Mouse (Mus musculus) liver, adult 2 months (tissue): ENCODE data around the gene Olfr654. TPM values are rescaled to one million over a fixed set of nuclear protein-coding genes. Genes with fewer than 3 reads are reported as not detected.

Experiments
- DNase-seq: peaks from one replicate; pipeline ENCODE4 v3.0.0-alpha.2; 2011; ENCODE audit warnings: low read depth, low spot score; ENCODE audit errors: extremely low read depth
- H3K27ac ChIP-seq: fragments of 200-500 bp; replicated peaks from 2 replicates; pipeline ENCODE4 v1.5.1; 2012; ENCODE audit warnings: low read depth, mild to moderate bottlenecking, control low read depth, inconsistent platforms, low read length; ENCODE audit not compliant: insufficient read depth
- H3K27me3 ChIP-seq: fragments of 200-500 bp; 2 replicates; pipeline ENCODE4 v1.6.1; 2012; ENCODE audit warnings: mild to moderate bottlenecking, moderate library complexity, low read length, inconsistent platforms; ENCODE audit not compliant: control insufficient read depth, insufficient read depth
- H3K36me3 ChIP-seq: fragments of 200-500 bp; 2 replicates; pipeline ENCODE4 v1.6.1; 2012; ENCODE audit warnings: low read length, inconsistent platforms; ENCODE audit not compliant: control insufficient read depth, insufficient read depth
- H3K4me1 ChIP-seq: fragments of 200-500 bp; 2 replicates; pipeline ENCODE4 v1.6.1; 2011; ENCODE audit warnings: low read length; ENCODE audit not compliant: control insufficient read depth, insufficient read depth
- H3K4me3 ChIP-seq: fragments of 200-500 bp; 2 replicates; pipeline ENCODE4 v1.5.1; 2011; ENCODE audit warnings: low read depth, mild to moderate bottlenecking, control low read depth, low read length, moderate library complexity; ENCODE audit not compliant: insufficient read depth
- H3K79me2 ChIP-seq: fragments of 200-500 bp; 2 replicates; pipeline ENCODE4 v1.6.1; 2012; ENCODE audit warnings: inconsistent platforms, mild to moderate bottlenecking, low read length, moderate library complexity; ENCODE audit not compliant: control insufficient read depth, insufficient read depth
- H3K9ac ChIP-seq: fragments of 200-500 bp; 2 replicates; pipeline ENCODE4 v1.6.1; 2012; ENCODE audit warnings: low read depth, mild to moderate bottlenecking, control low read depth, inconsistent platforms, low read length
- CTCF ChIP-seq: fragments of 200-500 bp; IDR thresholded peaks from 2 replicates; pipeline ENCODE4 v1.5.1; 2011; ENCODE audit warnings: low read depth, low read length, control low read depth
- POLR2A ChIP-seq: fragments of 200-500 bp; IDR thresholded peaks from 2 replicates; pipeline ENCODE4 v1.6.1; 2011; ENCODE audit warnings: low read length, control low read depth; ENCODE audit not compliant: insufficient read depth; ENCODE audit errors: extremely low read depth
- WGBS: fragments of 180-500 bp; shearing (Covaris S2); methylation state at CpG from one replicate; pipeline ENCODE4 v1.1.7; 2018; 5-methylcytosine and 5-hydroxymethylcytosine counted together
- polyA plus RNA-seq: library from polyadenylated mRNA; depleted of rRNA; stranded (reverse); fragments of >200 nt; gene quantifications from 2 replicates; pipeline ENCODE4 v1.2.3, GENCODE M21; 2012
- total RNA-seq: library from RNA; depleted of rRNA; stranded (reverse); fragments of >200 nt; gene quantifications from 2 replicates; pipeline ENCODE4 v1.2.3, GENCODE M21; 2014

The Olfr654 gene
- total and polyA plus RNA-seq, 2 experiments, result not detected

GRCm38 (mm10) chr7:104581429-104581828, 5.4 kb upstream of the Olfr654 start:
- Histone ChIP-seq H3K27ac (no peak overlapping the region), H3K4me3 (no peak overlapping the region), H3K4me1 (no peaks in the 10 kb centered on the region), H3K36me3 (no peaks in the 10 kb centered on the region), H3K9ac (no peak overlapping the region), H3K79me2 (no peaks in the 10 kb centered on the region), H3K27me3 (no peaks in the 10 kb centered on the region)
- DNase-seq, result no peak
- TF ChIP-seq POLR2A (no peak), CTCF (no peak)
- 82% methylated on average over 4 of the region's 4 CpGs for WGBS

- WGBS, result 73% methylated on average over 5 of the region's 5 CpGs
Observed at GRCm38 (mm10) chr7:104588274-104588673, 1.4 kb downstream of the Olfr654 start.

GRCm38 (mm10) chr7:104601679-104602078, 14.9 kb downstream of the Olfr654 start, which contains the start of gene Olfr655:
Gene Olfr655, minus strand, starts transcription at chr7:104601779.
- Histone ChIP-seq H3K27ac (no peak within 1 kb of the TSS), H3K27me3 (no peaks in the 10 kb centered on the region), H3K4me3 (no peak within 1 kb of the TSS), H3K9ac (no peak within 1 kb of the TSS), H3K79me2 (no peaks in the 10 kb centered on the region), H3K36me3 (no peaks in the 10 kb centered on the region), H3K4me1 (no peaks in the 10 kb centered on the region)
- no peak for DNase-seq
- no peak for TF ChIP-seq CTCF
- no peak for TF ChIP-seq POLR2A
- WGBS, result 78% methylated on average over 2 of the region's 2 CpGs

More at GRCm38 (mm10) chr7:104588274-104588673, 1.4 kb downstream of the Olfr654 start:
- Histone ChIP-seq H3K27me3 (no peaks in the 10 kb centered on the region), H3K9ac (no peak overlapping the region), H3K79me2 (no peaks in the 10 kb centered on the region), H3K4me3 (no peak overlapping the region), H3K27ac (no peak overlapping the region), H3K4me1 (no peaks in the 10 kb centered on the region), H3K36me3 (no peaks in the 10 kb centered on the region)
- no peak for DNase-seq
- no peak for TF ChIP-seq CTCF
- TF ChIP-seq POLR2A, result no peak

- Histone ChIP-seq H3K9ac (no peak overlapping the region), H3K4me3 (no peak overlapping the region), H3K36me3 (no peaks in the 10 kb centered on the region), H3K4me1 (no peaks in the 10 kb centered on the region), H3K27ac (no peak overlapping the region), H3K79me2 (no peaks in the 10 kb centered on the region), H3K27me3 (no peaks in the 10 kb centered on the region)
- TF ChIP-seq POLR2A (no peak), CTCF (peak; percentile 67; the same call in 1 of the 2 replicates)
- WGBS, result 8% methylated on average over 3 of the region's 3 CpGs
- peak; percentile 27 for DNase-seq
Observed at GRCm38 (mm10) chr7:104603173-104603572, 16.3 kb downstream of the Olfr654 start.

- Histone ChIP-seq H3K79me2 (no peaks in the 10 kb centered on the region), H3K9ac (no peak overlapping the region), H3K4me3 (no peak overlapping the region), H3K4me1 (no peaks in the 10 kb centered on the region), H3K27me3 (no peaks in the 10 kb centered on the region), H3K27ac (no peak overlapping the region), H3K36me3 (no peaks in the 10 kb centered on the region)
- TF ChIP-seq CTCF (no peak), POLR2A (no peak)
- DNase-seq, result no peak
Observed at GRCm38 (mm10) chr7:104604727-104605126, 17.9 kb downstream of the Olfr654 start.

- Histone ChIP-seq H3K27me3 (no peaks in the 10 kb centered on the region), H3K27ac (no peak within 1 kb of the TSS), H3K36me3 (no peaks in the 10 kb centered on the region), H3K9ac (no peak within 1 kb of the TSS), H3K4me1 (no peaks in the 10 kb centered on the region), H3K79me2 (no peaks in the 10 kb centered on the region), H3K4me3 (no peak within 1 kb of the TSS)
- TF ChIP-seq POLR2A, result no peak
- no peak for TF ChIP-seq CTCF
- no peak for DNase-seq
- WGBS, result 71% methylated on average over 4 of the region's 4 CpGs
Observed at GRCm38 (mm10) chr7:104613655-104614054, 26.8 kb downstream of the Olfr654 start, which contains the start of gene Olfr656. Gene Olfr656, plus strand, starts transcription at chr7:104613955.
